Mouse (Mus musculus) kidney, embryonic 14.5 days (tissue): ENCODE data around the gene Btbd35f8. TPM values are rescaled to one million over a fixed set of nuclear protein-coding genes. Genes with fewer than 3 reads are reported as not detected.
"Not testable (repeated sequence)": the region's sequence is repeated elsewhere in the genome, so short reads cannot be mapped to it uniquely, and the experiment has no call there.

Experiments used
- ATAC-seq: fragments of 200-750 bp; cut with Nextera tagmentation; 2 replicates; pipeline ENCODE4 v1.8.0; 2017; ENCODE audit warnings: moderate number of reproducible peaks, mild to moderate bottlenecking, moderate TSS enrichment, moderate library complexity; ENCODE audit not compliant: low FRiP score, low TSS enrichment
- H3K27ac ChIP-seq: fragments of 300-500 bp; sonication (generic); 2 replicates; pipeline ENCODE4 v1.5.1; 2014; ENCODE audit warnings: low read depth, mild to moderate bottlenecking, low read length, moderate library complexity, mixed read lengths
- H3K27me3 ChIP-seq: fragments of 300-500 bp; sonication (generic); 2 replicates; pipeline ENCODE4 v1.6.1; 2014; ENCODE audit warnings: mild to moderate bottlenecking, low read length; ENCODE audit not compliant: control insufficient read depth, insufficient read depth
- H3K36me3 ChIP-seq: fragments of 300-500 bp; sonication (generic); 2 replicates; pipeline ENCODE4 v1.6.1; 2014; ENCODE audit warnings: low read length, mixed read lengths; ENCODE audit not compliant: control insufficient read depth, insufficient read depth
- H3K4me1 ChIP-seq: fragments of 300-500 bp; sonication (generic); 2 replicates; pipeline ENCODE4 v1.6.1; 2014; ENCODE audit warnings: low read length, mixed read lengths; ENCODE audit not compliant: control insufficient read depth, insufficient read depth
- H3K4me2 ChIP-seq: fragments of 300-500 bp; sonication (generic); replicated peaks from 2 replicates; pipeline ENCODE4 v1.6.1; 2014; ENCODE audit warnings: low read depth, mild to moderate bottlenecking, low read length
- H3K4me3 ChIP-seq: fragments of 300-500 bp; sonication (generic); 2 replicates; pipeline ENCODE4 v1.5.1; 2014; ENCODE audit warnings: mild to moderate bottlenecking, low read length
- H3K9ac ChIP-seq: fragments of 300-500 bp; sonication (generic); 2 replicates; pipeline ENCODE4 v1.6.1; 2014; ENCODE audit warnings: low read depth, mild to moderate bottlenecking, low read length, moderate library complexity
- H3K9me3 ChIP-seq: fragments of 300-500 bp; sonication (generic); 2 replicates; pipeline ENCODE4 v1.6.1; 2016; ENCODE audit warnings: low read length; ENCODE audit not compliant: control insufficient read depth
- WGBS: fragments of 180-500 bp; shearing (Covaris S2); extraction: QIAGEN DNeasy Blood & Tissue Kit; methylation state at CpG from one replicate; pipeline ENCODE4 v1.1.7; 2014; 5-methylcytosine and 5-hydroxymethylcytosine counted together
- polyA plus RNA-seq: library from polyadenylated mRNA; unstranded; fragments of >200 nt; fragmentation: Nextera tagmentation; extraction: Ambion mirVana; gene quantifications from 2 replicates; pipeline ENCODE4 v1.2.1, GENCODE M21; 2014

Btbd35f8 gene
- polyA plus RNA-seq, result not detected in 2 replicates

- not testable (repeated sequence) for ATAC-seq, H3K4me2 ChIP-seq, H3K36me3 ChIP-seq, H3K27me3 ChIP-seq, H3K27ac ChIP-seq, H3K4me3 ChIP-seq, H3K4me1 ChIP-seq, H3K9me3 ChIP-seq, H3K9ac ChIP-seq
- WGBS, result no CpG with 5 or more reads among the region's 3 CpGs
Measured at GRCm38 (mm10) chrX:34450224-34450623, at the start of gene Btbd35f8. Gene Btbd35f8 (plus strand): TSS chrX:34450524.

Other genes with a start within 250 kb of the Btbd35f8 start
- gene Spin2g, start 211.8 kb upstream of the Btbd35f8 start, polyA plus RNA-seq, result not detected in 2 replicates